Mouse (Mus musculus): ENCODE results near the gene Parp4. TPM values are rescaled to one million over a fixed set of nuclear protein-coding genes. Genes with fewer than 3 reads are reported as not detected.

Gene Parp4
- total RNA-seq, 1 experiment from 2014 or later, result 21.0 TPM

- no peak for ATAC-seq (replicated peaks; ENCODE audit: low read depth, poor library complexity, severe bottlenecking)
Observed at GRCm38 (mm10) chr14:56604438-56604837, 29.0 kb downstream of the Parp4 start.

- no peak for ATAC-seq (replicated peaks; ENCODE audit: low read depth, poor library complexity, severe bottlenecking)
Observed at GRCm38 (mm10) chr14:56605136-56605535, 29.7 kb downstream of the Parp4 start.

- no peak for ATAC-seq (replicated peaks; ENCODE audit: low read depth, poor library complexity, severe bottlenecking)
Observed at GRCm38 (mm10) chr14:56613212-56613611, 37.8 kb downstream of the Parp4 start.

GRCm38 (mm10) chr14:56617470-56617869 is 42.1 kb downstream of the Parp4 start:
- no peak for ATAC-seq (replicated peaks; ENCODE audit: low read depth, poor library complexity, severe bottlenecking)

- ATAC-seq (replicated peaks; ENCODE audit: low read depth, poor library complexity, severe bottlenecking), result no peak
Observed at GRCm38 (mm10) chr14:56620425-56620824, 45.0 kb downstream of the Parp4 start.

GRCm38 (mm10) chr14:56626202-56626601 is 50.8 kb downstream of the Parp4 start:
- ATAC-seq (replicated peaks; ENCODE audit: low read depth, poor library complexity, severe bottlenecking), result no peak

GRCm38 (mm10) chr14:56628336-56628735 is 52.9 kb downstream of the Parp4 start:
- ATAC-seq (replicated peaks; ENCODE audit: low read depth, poor library complexity, severe bottlenecking), result no peak

GRCm38 (mm10) chr14:56631109-56631508 is 55.7 kb downstream of the Parp4 start:
- no peak for ATAC-seq (replicated peaks; ENCODE audit: low read depth, poor library complexity, severe bottlenecking)

- ATAC-seq (replicated peaks; ENCODE audit: low read depth, poor library complexity, severe bottlenecking), result no peak
Observed at GRCm38 (mm10) chr14:56647206-56647605, 71.8 kb downstream of the Parp4 start.

GRCm38 (mm10) chr14:56649448-56649847 is 74.0 kb downstream of the Parp4 start:
- no peak for ATAC-seq (replicated peaks; ENCODE audit: low read depth, poor library complexity, severe bottlenecking)

GRCm38 (mm10) chr14:56665651-56666050 is 90.2 kb downstream of the Parp4 start:
- no peak for ATAC-seq (replicated peaks; ENCODE audit: low read depth, poor library complexity, severe bottlenecking)

GRCm38 (mm10) chr14:56666909-56667308 is 91.5 kb downstream of the Parp4 start:
- ATAC-seq (replicated peaks; ENCODE audit: low read depth, poor library complexity, severe bottlenecking), result no peak

GRCm38 (mm10) chr14:56667969-56668802 is 92.8 kb downstream of the Parp4 start, which contains the start of gene Mphosph8:
Mphosph8 (plus strand) TSS chr14:56668248.
- ATAC-seq (replicated peaks; ENCODE audit: low read depth, poor library complexity, severe bottlenecking), result peak; percentile 99

GRCm38 (mm10) chr14:56669046-56669620 is 93.7 kb downstream of the Parp4 start:
- no peak for ATAC-seq (replicated peaks; ENCODE audit: low read depth, poor library complexity, severe bottlenecking)

- ATAC-seq (replicated peaks; ENCODE audit: low read depth, poor library complexity, severe bottlenecking), result no peak
Observed at GRCm38 (mm10) chr14:56685426-56685825, 110.0 kb downstream of the Parp4 start.

- ATAC-seq (replicated peaks; ENCODE audit: low read depth, poor library complexity, severe bottlenecking), result no peak
Observed at GRCm38 (mm10) chr14:56689116-56689515, 113.7 kb downstream of the Parp4 start.

GRCm38 (mm10) chr14:56689766-56690165 is 114.3 kb downstream of the Parp4 start:
- ATAC-seq (replicated peaks; ENCODE audit: low read depth, poor library complexity, severe bottlenecking), result no peak

GRCm38 (mm10) chr14:56695495-56695894 is 120.1 kb downstream of the Parp4 start:
- ATAC-seq (replicated peaks; ENCODE audit: low read depth, poor library complexity, severe bottlenecking), result no peak

GRCm38 (mm10) chr14:56697836-56698235 is 122.4 kb downstream of the Parp4 start:
- no peak for ATAC-seq (replicated peaks; ENCODE audit: low read depth, poor library complexity, severe bottlenecking)

- no peak; the same call in 1 of the 2 replicates for ATAC-seq (replicated peaks; ENCODE audit: low read depth, poor library complexity, severe bottlenecking)
Observed at GRCm38 (mm10) chr14:56702644-56703043, 127.2 kb downstream of the Parp4 start.

- no peak for ATAC-seq (replicated peaks; ENCODE audit: low read depth, poor library complexity, severe bottlenecking)
Observed at GRCm38 (mm10) chr14:56705687-56706086, 130.3 kb downstream of the Parp4 start.

All from common myeloid progenitor, adult 5-6 weeks (primary cell).